Mouse (Mus musculus) cortical plate, adult 2 months (tissue): ENCODE data around the gene Col26a1.

Source experiments
- CTCF ChIP-seq: fragments of 200-500 bp; IDR thresholded peaks from 2 replicates; pipeline ENCODE4 v1.5.1; 2011; ENCODE audit warnings: mild to moderate bottlenecking, control low read depth, low read length; ENCODE audit not compliant: insufficient read depth; ENCODE audit errors: extremely low read depth
- POLR2A ChIP-seq: fragments of 200-500 bp; IDR thresholded peaks from 2 replicates; pipeline ENCODE4 v1.6.1; 2011; ENCODE audit warnings: mild to moderate bottlenecking, low read length, control low read depth; ENCODE audit not compliant: insufficient read depth; ENCODE audit errors: extremely low read depth

GRCm38 (mm10) chr5:136846385-136847264 lies 36.4 kb downstream of the Col26a1 start:
- TF ChIP-seq CTCF (no peak), POLR2A (no peak)
